Mouse (Mus musculus): ENCODE measurements around the gene Tbc1d22b. TPM values are rescaled to one million over a fixed set of nuclear protein-coding genes. Genes with fewer than 3 reads are reported as not detected.
A peak's percentile ranks its signal among the peaks of the same experiment; 100 is the strongest.
"Not testable (repeated sequence)": the region's sequence is repeated elsewhere in the genome, so short reads cannot be mapped to it uniquely, and the experiment has no call there.

The Tbc1d22b gene
- 35.5 and 35.8 TPM in 2 replicates for polyA plus RNA-seq (2012; rRNA removed)

- peak; percentile 94 to 96 for DNase-seq (ENCODE audit: extremely low spot score in 1 of 2, low spot score in 1 of 2)
These were observed at the start of gene Tbc1d22b, which contains the start of gene Gm17657 for GRCm38 (mm10) chr17:29549543-29550428. Tbc1d22b (plus strand) TSS chr17:29549785. Gm17657 (minus strand) TSS chr17:29549638.

GRCm38 (mm10) chr17:29500243-29500740 lies 49.3 kb upstream of the Tbc1d22b start:
- no peak for DNase-seq (ENCODE audit: extremely low spot score in 1 of 2, low spot score in 1 of 2)

- no peak for DNase-seq (ENCODE audit: extremely low spot score in 1 of 2, low spot score in 1 of 2)
These were observed 48.6 kb upstream of the Tbc1d22b start for GRCm38 (mm10) chr17:29500802-29501469.

- DNase-seq (ENCODE audit: extremely low spot score in 1 of 2, low spot score in 1 of 2): no peak
These were observed 47.4 kb upstream of the Tbc1d22b start for GRCm38 (mm10) chr17:29502005-29502668.

- DNase-seq (ENCODE audit: extremely low spot score in 1 of 2, low spot score in 1 of 2): no peak
These were observed 46.6 kb upstream of the Tbc1d22b start for GRCm38 (mm10) chr17:29502669-29503665.

- no peak for DNase-seq (ENCODE audit: extremely low spot score in 1 of 2, low spot score in 1 of 2)
These were observed 45.9 kb upstream of the Tbc1d22b start for GRCm38 (mm10) chr17:29503700-29504099.

- no peak for DNase-seq (ENCODE audit: extremely low spot score in 1 of 2, low spot score in 1 of 2)
These were observed 40.5 kb upstream of the Tbc1d22b start for GRCm38 (mm10) chr17:29508927-29509608.

GRCm38 (mm10) chr17:29510691-29511090 lies 38.9 kb upstream of the Tbc1d22b start:
- DNase-seq (ENCODE audit: extremely low spot score in 1 of 2, low spot score in 1 of 2): no peak

GRCm38 (mm10) chr17:29513044-29513730 lies 36.4 kb upstream of the Tbc1d22b start:
- DNase-seq (ENCODE audit: extremely low spot score in 1 of 2, low spot score in 1 of 2): no peak

GRCm38 (mm10) chr17:29514435-29514834 lies 35.1 kb upstream of the Tbc1d22b start:
- DNase-seq (ENCODE audit: extremely low spot score in 1 of 2, low spot score in 1 of 2): peak; percentile 44 to 95

GRCm38 (mm10) chr17:29518665-29519064 lies 30.9 kb upstream of the Tbc1d22b start:
- not testable (repeated sequence) for DNase-seq (ENCODE audit: extremely low spot score in 1 of 2, low spot score in 1 of 2)

GRCm38 (mm10) chr17:29519731-29520130 lies 29.9 kb upstream of the Tbc1d22b start:
- no peak for DNase-seq (ENCODE audit: extremely low spot score in 1 of 2, low spot score in 1 of 2)

GRCm38 (mm10) chr17:29525613-29526012 lies 24.0 kb upstream of the Tbc1d22b start:
- DNase-seq (ENCODE audit: extremely low spot score in 1 of 2, low spot score in 1 of 2): no peak

GRCm38 (mm10) chr17:29528568-29529187 lies 20.9 kb upstream of the Tbc1d22b start:
- DNase-seq (ENCODE audit: extremely low spot score in 1 of 2, low spot score in 1 of 2): no peak

- no peak for DNase-seq (ENCODE audit: extremely low spot score in 1 of 2, low spot score in 1 of 2)
These were observed 19.1 kb upstream of the Tbc1d22b start for GRCm38 (mm10) chr17:29530508-29530907.

GRCm38 (mm10) chr17:29531278-29531677 lies 18.3 kb upstream of the Tbc1d22b start:
- no peak for DNase-seq (ENCODE audit: extremely low spot score in 1 of 2, low spot score in 1 of 2)

- DNase-seq (ENCODE audit: extremely low spot score in 1 of 2, low spot score in 1 of 2): no peak
These were observed 17.7 kb upstream of the Tbc1d22b start for GRCm38 (mm10) chr17:29531757-29532384.

GRCm38 (mm10) chr17:29533866-29534265 lies 15.7 kb upstream of the Tbc1d22b start:
- DNase-seq (ENCODE audit: extremely low spot score in 1 of 2, low spot score in 1 of 2): no peak
